Mouse (Mus musculus): ENCODE results near the gene Pradc1.

DNA sequence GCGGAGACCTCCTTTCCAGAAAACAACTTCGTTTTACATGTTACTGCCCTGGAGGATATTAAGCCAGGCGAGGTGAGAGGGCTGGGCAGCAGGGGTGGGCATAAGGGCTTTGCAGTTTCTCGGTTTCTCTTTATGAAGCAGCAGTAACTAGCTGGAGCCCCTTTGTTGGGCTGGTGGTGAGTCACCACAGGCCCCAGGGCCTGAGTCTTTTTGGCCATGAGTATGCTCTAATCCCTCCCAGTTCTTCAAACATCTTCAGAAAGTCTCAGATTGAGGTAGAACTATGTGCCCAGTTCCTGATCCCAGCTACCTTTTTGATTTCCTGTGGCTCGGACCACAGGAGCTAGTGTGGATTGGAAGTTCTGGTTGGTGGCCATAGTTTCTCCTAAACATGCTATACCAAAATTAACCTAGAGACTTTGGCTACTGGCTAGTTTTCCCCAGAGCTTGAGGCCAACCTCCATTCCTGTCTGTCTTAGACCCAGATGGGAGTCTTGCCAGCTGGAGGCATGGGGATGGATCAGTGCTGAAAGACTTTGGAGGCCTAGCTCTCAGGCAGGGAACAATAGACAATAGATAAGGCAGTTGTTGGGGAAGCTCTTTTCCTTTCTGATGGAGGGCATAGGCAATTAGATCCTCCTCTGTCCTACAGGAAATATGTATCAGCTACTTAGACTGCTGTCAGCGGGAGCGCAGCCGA lies 7.4 kb downstream of the Pradc1 start:
- TF ChIP-seq CTCF (IDR thresholded peaks at IDR 0.05; ENCODE audit: borderline replicate concordance, extremely low read depth, insufficient read depth, insufficient read length) (no peak), POLR2A (IDR thresholded peaks at IDR 0.05; ENCODE audit: borderline replicate concordance, extremely low read depth, insufficient read depth, insufficient read length, poor library complexity, severe bottlenecking) (no peak)
